Comparison of ENCODE assay signal across 24 mouse cellular contexts in the genomic region with DNA sequence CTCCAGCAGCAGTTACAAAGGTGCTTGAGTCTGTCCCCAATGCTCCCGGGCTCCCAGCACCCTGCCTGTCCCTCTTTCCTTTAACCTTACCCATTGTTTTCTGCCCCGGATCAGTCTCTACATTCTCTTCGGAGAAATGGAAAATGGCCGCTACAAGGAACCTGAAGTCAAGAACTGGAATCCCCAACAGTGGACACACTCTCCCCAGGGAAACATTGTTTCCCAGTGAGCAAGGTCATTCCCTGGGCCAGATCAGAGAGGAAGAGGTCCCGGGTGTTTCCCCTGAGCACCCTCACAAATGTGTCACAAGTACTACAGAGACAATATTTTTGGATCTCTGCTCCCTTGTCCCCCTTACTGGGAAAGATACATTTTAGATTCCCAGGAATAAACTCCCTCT. TPM values are rescaled to one million over a fixed set of nuclear protein-coding genes. Genes with fewer than 3 reads are reported as not detected.
"Had no signal": no experiment of that assay in that cellular context is flagged by ENCODE, and none has a peak within 500 bp of the region (broad histone marks: within the 10 kb centered on the region; RNA-seq: fewer than 3 reads in every experiment).

No protein-coding gene starts in this region.

- H3K4me1 ChIP-seq: liver, embryonic 13.5 days had no signal

- H3K9ac ChIP-seq: kidney, embryonic 15.5 days; liver, embryonic 13.5 days; midbrain, embryonic 13.5 days; neural tube, embryonic 13.5 days; stomach, embryonic 15.5 days had no signal

- H3K9me3 ChIP-seq: liver, embryonic 13.5 days; midbrain, embryonic 13.5 days; neural tube, embryonic 13.5 days had no signal

- H3K4me3 ChIP-seq: kidney, embryonic 15.5 days; layer of hippocampus, adult 2 months; liver, embryonic 13.5 days; midbrain, embryonic 13.5 days; myocyte; neural tube, embryonic 13.5 days; stomach, embryonic 15.5 days had no signal

- ATAC-seq: midbrain, embryonic 13.5 days; midbrain, embryonic 16.5 days had no signal

- H3K27ac ChIP-seq: kidney, embryonic 15.5 days; layer of hippocampus, adult 2 months; liver, embryonic 13.5 days; midbrain, embryonic 13.5 days; neural tube, embryonic 13.5 days; stomach, embryonic 15.5 days had no signal

- H3K27me3 ChIP-seq: kidney, embryonic 15.5 days; liver, embryonic 13.5 days; midbrain, embryonic 13.5 days; neural tube, embryonic 13.5 days; stomach, embryonic 15.5 days had no signal

- H3K36me3 ChIP-seq: kidney, embryonic 15.5 days; liver, embryonic 13.5 days; stomach, embryonic 15.5 days had no signal

- H3K4me2 ChIP-seq: kidney, embryonic 15.5 days; liver, embryonic 13.5 days; midbrain, embryonic 13.5 days; neural tube, embryonic 13.5 days; stomach, embryonic 15.5 days had no signal

- DNase-seq: kidney, adult 8-10 months; kidney, postnatal 10 days; kidney, postnatal 4 days; layer of hippocampus, adult 9-11 months; liver, embryonic 13.5 days; lung, adult 2 months; lung, postnatal 14 days; lung, postnatal 4 days; retina, postnatal 1 day; right cerebral cortex, postnatal 25 days; spleen, adult 18-20 months; thymus, postnatal 25 days had no signal

RNA-seq across cellular contexts. Expression of gene Bpifc, which starts 55.0 kb away (rescaled TPM):
- total RNA-seq: layer of hippocampus, adult 2 months; left cerebral cortex, postnatal 25 days; liver, adult 2 months; megakaryocyte-erythroid progenitor cell, adult 5-6 weeks; monocyte, adult 5-6 weeks; neutrophil, adult 5-6 weeks had no signal
- polyA plus RNA-seq: liver, adult 2 months; liver, embryonic 13.5 days; midbrain, embryonic 13.5 days; midbrain, embryonic 16.5 days; myocyte; neural tube, embryonic 13.5 days had no signal
